Mouse (Mus musculus) ES-Bruce4 (cell line): ENCODE measurements around the gene Efcab5.

Experiments
- CTCF ChIP-seq: IDR thresholded peaks from one replicate; pipeline ENCODE4 v1.8.1; 2011; ENCODE audit warnings: low read depth, low read length
- EP300 ChIP-seq: IDR thresholded peaks from 2 replicates; pipeline ENCODE4 v1.6.1; 2011; ENCODE audit warnings: low read depth, low read length; ENCODE audit not compliant: insufficient read depth

DNA sequence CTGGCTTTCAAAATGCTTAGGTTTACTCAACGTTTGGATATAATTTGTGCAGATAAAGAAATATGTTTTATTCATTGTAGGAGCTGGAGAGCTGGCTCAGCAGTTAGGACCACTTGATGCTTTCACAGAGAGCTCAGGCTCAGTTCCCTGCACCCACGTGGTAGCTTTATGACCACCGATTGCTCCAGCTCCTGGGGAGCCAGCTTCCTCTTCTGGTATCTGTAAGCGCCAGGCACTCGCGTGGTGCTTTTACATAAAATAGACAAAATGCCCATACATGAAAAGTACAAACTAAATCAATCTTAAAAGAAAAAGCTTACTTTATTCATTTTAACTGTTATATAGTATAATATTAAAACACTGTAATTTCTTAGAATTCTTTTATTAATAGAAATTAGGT is 46.8 kb downstream of the Efcab5 start:
- TF ChIP-seq EP300 = no peak
- no peak for TF ChIP-seq CTCF
